Mouse (Mus musculus) MEL (cell line): ENCODE data around the gene Hist1h1t. TPM values are rescaled to one million over a fixed set of nuclear protein-coding genes. Genes with fewer than 3 reads are reported as not detected.
A peak's percentile ranks its signal among the peaks of the same experiment; 100 is the strongest.

Experiments used
- DNase-seq: peaks from one replicate; pipeline ENCODE4 v3.0.0; 2011; ENCODE audit warnings: low read depth, low spot score
- H3K27ac ChIP-seq: 2 replicates; pipeline ENCODE4 v1.5.1; 2012; ENCODE audit warnings: low read depth, mild to moderate bottlenecking, control low read depth, low read length, moderate library complexity; ENCODE audit not compliant: control insufficient read depth
- H3K27me3 ChIP-seq, 2 experiments: fragments of 150-350 bp in 1 of 2; sonication (generic) in 1 of 2; 2 replicates each; pipeline ENCODE4 v1.6.1; 2012; ENCODE audit warnings: low read length in 2 of 2, mild to moderate bottlenecking in 2 of 2, improper control_type of control experiment in 1 of 2, moderate library complexity in 1 of 2; ENCODE audit not compliant: insufficient read depth in 2 of 2, control insufficient read depth in 1 of 2
- H3K36me3 ChIP-seq, 2 experiments: 2 replicates each; pipeline ENCODE4 v1.6.1; 2012 to 2014; ENCODE audit warnings: low read length in 2 of 2, improper control_type of control experiment in 1 of 2, inconsistent platforms in 1 of 2, mild to moderate bottlenecking in 1 of 2; ENCODE audit not compliant: insufficient read depth in 2 of 2, control insufficient read depth in 1 of 2
- H3K4me1 ChIP-seq, 2 experiments: fragments of 150-350 bp in 1 of 2; sonication (generic) in 1 of 2; 2 replicates each; pipeline ENCODE4 v1.6.1; 2012; ENCODE audit warnings: low read length in 2 of 2, improper control_type of control experiment in 1 of 2, mild to moderate bottlenecking in 1 of 2; ENCODE audit not compliant: insufficient read depth in 2 of 2, control insufficient read depth in 1 of 2
- H3K4me3 ChIP-seq, 2 experiments: fragments of 150-350 bp in 1 of 2; sonication (generic) in 1 of 2; 2 replicates each; pipeline ENCODE4 v1.5.1; 2012; ENCODE audit warnings: low read depth in 2 of 2, low read length in 2 of 2, mild to moderate bottlenecking in 2 of 2, moderate library complexity in 2 of 2, control low read depth in 1 of 2, improper control_type of control experiment in 1 of 2; ENCODE audit not compliant: control insufficient read depth in 1 of 2, insufficient read depth in 1 of 2
- H3K79me2 ChIP-seq: 2 replicates; pipeline ENCODE4 v1.6.1; 2012; ENCODE audit warnings: mild to moderate bottlenecking, low read length, moderate library complexity; ENCODE audit not compliant: control insufficient read depth, poor library complexity, insufficient read depth
- H3K9ac ChIP-seq: 2 replicates; pipeline ENCODE4 v1.6.1; 2012; ENCODE audit warnings: low read depth, mild to moderate bottlenecking, control low read depth, low read length, moderate library complexity; ENCODE audit not compliant: control insufficient read depth, poor library complexity, severe bottlenecking
- H3K9me3 ChIP-seq: fragments of 150-350 bp; sonication (generic); replicated peaks from 2 replicates; pipeline ENCODE4 v1.6.1; 2012; ENCODE audit warnings: mild to moderate bottlenecking, low read length, improper control_type of control experiment, moderate library complexity; ENCODE audit not compliant: insufficient read depth
- BHLHE40 ChIP-seq: IDR thresholded peaks from 2 replicates; pipeline ENCODE4 v1.6.1; 2012; ENCODE audit warnings: low read depth, mild to moderate bottlenecking, inconsistent platforms, low read length, improper control_type of control experiment, borderline replicate concordance
- CHD2 ChIP-seq: IDR thresholded peaks from 2 replicates; pipeline ENCODE4 v1.6.1; 2011; ENCODE audit warnings: low read length, improper control_type of control experiment
- ELF1 ChIP-seq: IDR thresholded peaks from 2 replicates; pipeline ENCODE4 v1.6.1; 2014; ENCODE audit warnings: low read depth, mild to moderate bottlenecking, inconsistent platforms, low read length, improper control_type of control experiment, moderate library complexity
- ETS1 ChIP-seq: IDR thresholded peaks from 2 replicates; pipeline ENCODE4 v1.6.1; 2012; ENCODE audit warnings: low read depth, mild to moderate bottlenecking, inconsistent platforms, low read length, improper control_type of control experiment, moderate library complexity
- HCFC1 ChIP-seq: IDR thresholded peaks from 2 replicates; pipeline ENCODE4 v1.6.1; 2012; ENCODE audit warnings: low read depth, mild to moderate bottlenecking, inconsistent platforms, low read length, improper control_type of control experiment, moderate library complexity
- MXI1 ChIP-seq: IDR thresholded peaks from 2 replicates; pipeline ENCODE4 v1.6.1; 2011; ENCODE audit warnings: mild to moderate bottlenecking, low read depth, low read length, improper control_type of control experiment
- MYC ChIP-seq: IDR thresholded peaks from 2 replicates; pipeline ENCODE4 v1.6.1; 2011; ENCODE audit warnings: low read depth, mild to moderate bottlenecking, low read length, improper control_type of control experiment, moderate library complexity
- NELFE ChIP-seq: IDR thresholded peaks from 2 replicates; pipeline ENCODE4 v1.6.1; 2011; ENCODE audit warnings: low read depth, low read length, improper control_type of control experiment
- POLR2A ChIP-seq, 2 experiments: IDR thresholded peaks; 2 replicates each; pipeline ENCODE4 v1.6.1; 2011 to 2012; ENCODE audit warnings: low read length in 2 of 2, mild to moderate bottlenecking in 2 of 2, control low read depth in 1 of 2, improper control_type of control experiment in 1 of 2, low read depth in 1 of 2, moderate library complexity in 1 of 2; ENCODE audit not compliant: control insufficient read depth in 1 of 2, insufficient read depth in 1 of 2, poor library complexity in 1 of 2
- POLR2AphosphoS2 ChIP-seq: IDR thresholded peaks from 2 replicates; pipeline ENCODE4 v1.6.1; 2011; ENCODE audit warnings: low read length, improper control_type of control experiment
- POLR2AphosphoS5 ChIP-seq: IDR thresholded peaks from 2 replicates; pipeline ENCODE4 v1.6.1; 2012; ENCODE audit warnings: low read depth, borderline replicate concordance, mild to moderate bottlenecking, inconsistent platforms, low read length, moderate library complexity, mixed read lengths
- RCOR1 ChIP-seq: IDR thresholded peaks from 2 replicates; pipeline ENCODE4 v1.6.1; 2012; ENCODE audit warnings: low read depth, mild to moderate bottlenecking, inconsistent platforms, low read length, improper control_type of control experiment
- SMC3 ChIP-seq: IDR thresholded peaks from 2 replicates; pipeline ENCODE4 v1.6.1; 2011; ENCODE audit warnings: low read depth, low read length, improper control_type of control experiment
- TAL1 ChIP-seq: IDR thresholded peaks from 2 replicates; pipeline ENCODE4 v1.6.1; 2012; ENCODE audit warnings: mild to moderate bottlenecking, inconsistent platforms, low read length, moderate library complexity, mixed read lengths
- TBP ChIP-seq: IDR thresholded peaks from 2 replicates; pipeline ENCODE4 v1.8.0; 2011; ENCODE audit warnings: low read depth, low read length, improper control_type of control experiment
- TCF12 ChIP-seq: IDR thresholded peaks from 2 replicates; pipeline ENCODE4 v1.6.1; 2014; ENCODE audit warnings: low read depth, mild to moderate bottlenecking, inconsistent platforms, low read length, improper control_type of control experiment, moderate library complexity
- UBTF ChIP-seq: IDR thresholded peaks from 2 replicates; pipeline ENCODE4 v1.6.1; 2012; ENCODE audit warnings: low read depth, mild to moderate bottlenecking, inconsistent platforms, low read length, improper control_type of control experiment, moderate library complexity, borderline replicate concordance; ENCODE audit not compliant: insufficient read depth
- USF1 ChIP-seq: IDR thresholded peaks from 2 replicates; pipeline ENCODE4 v1.6.1; 2014; ENCODE audit warnings: low read depth, mild to moderate bottlenecking, inconsistent platforms, low read length, improper control_type of control experiment, moderate library complexity
- polyA plus RNA-seq, 2 experiments: library from polyadenylated mRNA; stranded (reverse) in 1 of 2; unstranded in 1 of 2; fragments of >175 nt in 1 of 2; fragments of >200 nt in 1 of 2; gene quantifications; 2 replicates each; pipeline versions ENCODE4 v1.2.1 to v1.2.4; 2012; ENCODE audit warnings: low replicate concordance in 2 of 2, low read depth in 1 of 2; ENCODE audit not compliant: insufficient read length in 2 of 2, insufficient read depth in 1 of 2, missing spikeins in 1 of 2
- total RNA-seq: library from RNA; depleted of rRNA; stranded (reverse); fragments of 300-350 nt; gene quantifications from 2 replicates; pipeline ENCODE4 v1.2.3, GENCODE M21; 2012

Gene Hist1h1t
- total and polyA plus RNA-seq, 3 experiments: 2.7 TPM; not detected in 2

- Histone ChIP-seq H3K4me3 (peak overlapping the region; percentile 0 to 53), H3K9ac (peak overlapping the region; percentile 84), H3K4me1 (peaks cover 0 to 13% of the 10 kb centered on the region in 2 experiments; a peak in 2 of 4 replicates), H3K27ac (peak overlapping the region; percentile 95), H3K9me3 (no peaks in the 10 kb centered on the region), H3K36me3 (peaks cover 0 to 38% of the 10 kb centered on the region in 2 experiments; a peak in 2 of 4 replicates), H3K79me2 (peaks cover 1% of the 10 kb centered on the region; the same call in 1 of the 2 replicates), H3K27me3 (no peaks in the 10 kb centered on the region)
- TF ChIP-seq CHD2 (no peak), MYC (no peak), USF1 (no peak), ETS1 (no peak), TCF12 (no peak), BHLHE40 (no peak), POLR2AphosphoS5 (peak; percentile 97; the same call in 1 of the 2 replicates), NELFE (no peak), RCOR1 (no peak), UBTF (peak; percentile 92; the same call in 1 of the 2 replicates), HCFC1 (no peak), ELF1 (no peak), TBP (peak; percentile 72; the same call in 1 of the 2 replicates), TAL1 (no peak), MXI1 (no peak), POLR2A (IDR thresholded peaks at IDR 0.05; ENCODE audit: control insufficient read depth in 1 of 2, insufficient read depth in 1 of 2, low read depth in 1 of 2, low read length in 2 of 2, poor library complexity in 1 of 2) (peak; percentile 97 to 99), POLR2AphosphoS2 (no peak), SMC3 (no peak)
- peak; percentile 81 for DNase-seq
Observed at GRCm38 (mm10) chr13:23744421-23745380, 49.1 kb downstream of the Hist1h1t start.
